Mouse (Mus musculus) layer of hippocampus, postnatal 14 days (tissue): ENCODE measurements at regions not wholly inside any gene's neighbourhood (a gene's known extent, or its start where the extent isn't known, plus 50 kb on each side); places are given as distances from the start of the nearest gene placed in this dataset.
A peak's percentile ranks its signal among the peaks of the same experiment; 100 is the strongest.

ENCODE experiments used
- DNase-seq, 2 experiments: peaks; one replicate each; pipeline ENCODE4 v3.0.0; 2021 to 2022; ENCODE audit warnings: low spot score in 2 of 2, mixed read lengths in 1 of 2

DNA sequence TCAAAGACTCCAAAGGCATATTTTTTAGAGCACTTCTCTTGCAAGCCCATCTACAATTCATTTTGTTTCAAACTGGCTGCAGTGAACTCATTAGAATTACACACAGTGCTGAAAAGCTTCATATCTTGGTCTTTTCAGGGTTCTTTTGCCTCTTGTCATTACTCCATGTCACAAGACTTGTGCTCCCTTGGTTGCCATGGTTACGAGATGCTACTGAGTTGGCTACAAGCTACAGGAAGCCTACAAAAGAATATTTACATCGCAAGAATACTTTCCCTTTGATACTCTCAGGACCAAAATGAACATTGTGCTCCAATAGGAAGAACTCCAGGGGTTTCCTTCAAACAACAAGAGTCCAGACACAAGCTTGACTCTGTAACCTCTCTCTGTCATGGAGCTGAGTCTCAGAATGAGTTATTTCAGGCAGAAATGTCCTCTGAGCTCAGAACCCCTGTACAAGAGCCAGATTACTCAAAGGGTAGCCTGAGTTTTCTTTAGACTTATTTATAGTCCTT lies 545.2 kb upstream of the Adamts9 start:
- no peak for DNase-seq

DNA sequence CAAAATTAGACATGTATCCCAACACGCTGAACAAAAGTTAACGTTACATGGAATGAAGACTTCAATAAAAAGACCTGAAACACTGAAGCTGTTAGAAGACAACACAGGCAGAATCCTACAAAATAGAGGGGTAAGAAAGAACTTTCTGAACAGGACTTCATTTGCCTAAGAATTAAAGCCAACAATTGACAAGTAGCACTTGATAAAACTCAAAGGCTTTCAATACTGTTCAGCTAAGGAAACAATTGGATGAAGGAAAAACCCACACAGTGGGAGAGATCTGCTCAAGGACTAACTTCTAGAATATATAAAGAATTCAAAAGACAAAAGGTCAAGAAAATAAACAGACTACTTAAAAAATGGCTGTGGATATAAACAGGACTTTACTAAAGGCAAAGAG lies 535.2 kb upstream of the Adamts9 start:
- DNase-seq, result no peak

DNA sequence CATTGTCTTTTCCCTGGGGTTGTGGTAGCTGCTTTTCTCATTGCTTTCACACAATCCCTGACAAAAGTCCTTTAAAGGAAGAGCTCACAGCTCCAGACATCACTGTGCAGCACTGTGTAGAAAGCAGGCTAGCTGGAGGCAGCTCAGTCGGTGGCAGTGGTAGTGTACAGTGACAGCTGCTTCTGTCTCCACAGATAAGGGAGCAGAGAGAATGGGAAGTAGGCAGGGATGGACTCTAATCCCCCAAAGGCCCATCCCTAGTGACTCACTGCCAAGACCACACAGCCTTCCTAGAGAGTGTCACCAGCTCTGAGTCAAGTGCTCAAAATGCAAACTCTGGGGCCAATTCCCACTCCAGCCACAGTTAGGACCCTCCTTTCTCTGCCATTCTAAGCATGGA lies 531.7 kb upstream of the Adamts9 start:
- DNase-seq, result no peak

DNA sequence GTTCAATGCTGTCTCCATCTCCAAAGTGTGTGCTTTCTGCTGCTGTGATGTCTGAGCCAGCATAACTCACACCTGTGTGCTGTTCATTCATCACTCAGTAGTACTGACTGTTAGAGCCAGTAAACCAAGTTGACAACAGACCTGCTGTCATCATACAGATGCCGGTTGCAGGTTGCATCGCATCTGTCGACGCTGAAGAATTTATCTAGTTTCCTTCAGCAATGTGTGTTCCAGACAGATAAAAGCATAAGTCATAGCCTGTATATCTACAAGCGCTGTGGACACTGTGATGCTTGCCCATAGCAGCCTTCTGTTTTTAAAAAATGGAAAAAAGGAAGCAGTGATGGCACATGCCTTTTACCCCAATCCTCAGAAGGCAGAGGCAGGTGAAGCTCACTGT lies 524.6 kb upstream of the Adamts9 start:
- DNase-seq, result no peak

DNA sequence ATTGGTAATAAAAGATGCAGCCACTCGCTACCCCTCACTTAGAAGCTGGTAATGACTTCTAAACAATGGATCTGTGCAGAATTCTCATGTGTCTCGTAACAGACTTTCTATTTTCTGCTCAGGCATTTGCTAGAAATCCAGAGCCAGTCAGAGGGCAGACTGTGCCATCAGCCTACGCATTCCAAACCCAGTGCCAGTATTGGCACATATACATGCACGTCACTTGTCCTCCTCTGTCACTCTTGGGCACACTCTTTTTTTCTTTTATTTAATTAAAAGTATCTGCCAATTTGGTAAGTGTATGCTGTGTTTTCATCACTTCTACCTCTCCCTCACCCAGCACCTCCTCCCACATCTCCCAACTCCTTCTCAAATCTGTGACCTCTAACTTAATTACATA lies 519.6 kb upstream of the Adamts9 start:
- DNase-seq, result peak in 1 of 2 experiments; percentile 61

DNA sequence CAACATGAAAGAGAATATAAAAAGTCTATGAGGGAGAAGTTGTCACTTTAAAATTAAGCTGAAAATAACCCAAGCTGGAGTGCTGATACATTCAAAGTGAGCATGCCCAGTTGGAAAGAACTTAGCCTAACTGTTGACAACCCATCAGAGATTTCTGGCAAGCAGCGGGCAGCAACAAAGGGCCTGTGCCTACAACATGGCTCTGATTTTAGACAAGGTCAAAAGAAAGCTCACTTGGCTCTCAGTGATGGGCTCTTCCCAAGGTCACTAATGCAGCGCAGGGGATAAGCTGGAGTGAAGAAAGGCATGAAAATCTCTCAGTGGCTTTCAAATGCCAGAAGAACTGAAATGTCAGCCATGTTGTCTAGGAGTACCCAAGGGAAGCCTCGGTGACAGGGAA lies 518.1 kb upstream of the Adamts9 start:
- DNase-seq, result no peak

DNA sequence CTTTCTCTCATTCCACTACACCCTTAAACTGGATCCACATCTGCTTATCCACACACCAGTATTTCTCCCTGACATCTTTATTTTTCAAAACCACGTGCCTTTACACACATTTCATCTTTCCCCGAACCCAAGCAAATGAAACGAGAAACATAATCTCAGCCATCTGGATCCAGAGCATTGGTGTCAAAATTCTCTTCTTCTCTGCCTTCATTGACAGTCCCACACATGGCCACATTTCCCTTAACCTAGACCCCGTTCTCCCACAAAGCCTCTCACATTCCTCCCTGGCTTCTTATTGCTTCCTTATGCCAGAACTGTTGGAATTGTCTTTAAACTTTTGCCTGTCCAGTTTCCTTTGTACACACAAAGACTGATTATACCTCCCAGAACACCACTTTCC lies 514.3 kb upstream of the Adamts9 start:
- no peak for DNase-seq

DNA sequence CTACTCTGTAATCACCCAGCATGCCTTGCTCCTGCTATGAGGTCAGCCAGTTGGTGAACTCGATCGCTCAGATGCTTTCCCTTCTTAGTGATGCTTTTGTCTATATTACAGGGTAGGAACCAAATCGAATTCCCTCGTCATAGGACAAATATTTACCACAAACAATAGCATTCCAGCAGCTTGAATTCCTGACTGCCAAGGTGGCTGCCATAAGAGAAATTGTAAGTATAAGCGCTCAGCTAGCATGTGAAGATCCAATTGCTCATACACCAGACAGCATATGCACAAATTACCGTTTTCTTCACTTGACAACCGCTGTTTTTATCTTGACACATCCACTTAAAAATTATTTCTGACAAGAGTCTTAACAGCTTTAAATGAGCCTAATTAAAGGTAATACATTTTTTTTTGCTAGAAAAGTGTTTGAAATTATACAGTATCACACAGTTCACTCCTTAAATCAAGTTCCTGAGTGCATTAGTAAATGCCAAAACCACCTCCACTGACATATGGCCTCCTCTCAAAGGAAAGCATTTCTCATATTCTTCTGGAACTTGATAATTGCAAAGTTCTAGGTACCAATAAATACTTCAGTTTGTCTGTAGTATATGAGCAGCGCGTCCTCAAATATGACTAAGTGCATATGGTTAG lies 513.2 kb upstream of the Adamts9 start:
- DNase-seq, result no peak

DNA sequence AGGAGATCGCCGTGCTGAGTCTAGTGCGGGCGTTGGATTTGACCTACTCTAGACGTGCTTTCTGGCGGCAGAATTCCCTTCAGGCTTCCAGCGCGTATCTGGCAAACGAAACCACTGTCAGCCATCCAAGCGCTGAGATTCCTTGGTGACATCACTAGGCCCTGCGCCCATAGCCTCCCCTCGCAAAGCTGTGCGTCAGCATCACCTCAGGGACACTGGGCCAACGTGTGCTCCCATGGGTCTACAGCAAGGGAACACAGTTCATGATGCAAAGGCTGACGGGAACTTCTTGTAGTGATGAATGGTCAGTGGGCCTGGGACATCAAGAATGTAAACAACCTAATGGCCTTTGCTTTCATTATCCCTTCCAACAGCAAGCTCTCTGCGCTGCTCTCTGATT lies 502.3 kb upstream of the Adamts9 start:
- DNase-seq, result no peak

DNA sequence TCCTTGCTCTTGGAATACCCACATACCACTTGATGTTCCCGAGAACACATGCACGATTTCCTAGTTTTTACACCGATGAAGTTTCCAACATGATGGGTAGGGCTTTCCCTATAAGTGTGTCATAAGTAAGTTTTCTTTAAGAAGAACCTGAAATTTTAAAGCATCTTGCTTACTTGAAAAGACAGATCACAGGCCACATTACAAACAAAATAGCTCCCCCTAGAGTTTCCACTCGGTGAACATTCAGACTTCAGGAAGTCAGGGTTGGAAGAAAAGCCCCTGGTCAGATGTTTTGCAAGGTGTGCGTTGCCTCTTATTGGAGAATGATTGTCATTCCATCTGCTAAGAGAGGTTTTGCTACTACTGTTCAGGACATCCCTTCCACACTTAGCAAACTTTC lies 501.8 kb upstream of the Adamts9 start:
- peak in 1 of 2 experiments; percentile 51 for DNase-seq

DNA sequence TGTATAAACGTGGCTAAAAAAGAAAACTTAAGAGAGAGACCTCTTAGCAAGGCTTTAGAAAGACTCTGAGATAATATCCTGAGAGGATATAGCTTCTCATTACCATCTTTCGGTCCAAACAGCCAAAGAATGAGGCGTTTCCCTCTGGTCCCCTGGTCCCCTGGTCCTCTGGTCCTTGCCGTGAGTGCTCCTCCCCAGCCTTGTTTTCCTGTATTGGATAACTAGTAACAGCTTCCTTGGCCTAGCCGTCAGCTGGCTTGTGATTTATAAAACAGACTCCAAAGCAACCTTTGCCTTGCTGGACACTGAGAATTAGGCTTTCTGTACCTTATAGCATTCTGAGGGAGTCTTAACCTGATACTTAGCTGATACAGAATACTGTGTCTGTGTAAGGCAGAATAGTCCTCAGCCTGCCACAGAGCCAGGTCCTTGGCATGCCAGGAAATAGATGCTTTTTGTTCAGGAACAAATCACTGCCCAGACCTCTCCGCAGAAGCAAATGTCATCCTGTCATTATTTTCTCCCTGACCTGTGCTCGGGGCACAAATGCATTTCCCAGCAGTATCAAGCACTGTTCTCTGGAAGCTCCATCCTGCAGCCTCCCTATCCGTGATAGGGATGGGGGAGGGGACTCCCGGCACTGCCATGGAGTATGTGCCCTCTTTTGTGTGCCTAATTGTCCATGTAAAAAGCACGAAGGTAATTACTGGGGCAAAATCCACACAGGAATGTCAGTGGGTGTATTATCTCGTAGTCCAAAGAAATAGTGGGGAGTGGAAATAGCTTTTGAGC lies 500.7 kb upstream of the Adamts9 start:
- no peak for DNase-seq

DNA sequence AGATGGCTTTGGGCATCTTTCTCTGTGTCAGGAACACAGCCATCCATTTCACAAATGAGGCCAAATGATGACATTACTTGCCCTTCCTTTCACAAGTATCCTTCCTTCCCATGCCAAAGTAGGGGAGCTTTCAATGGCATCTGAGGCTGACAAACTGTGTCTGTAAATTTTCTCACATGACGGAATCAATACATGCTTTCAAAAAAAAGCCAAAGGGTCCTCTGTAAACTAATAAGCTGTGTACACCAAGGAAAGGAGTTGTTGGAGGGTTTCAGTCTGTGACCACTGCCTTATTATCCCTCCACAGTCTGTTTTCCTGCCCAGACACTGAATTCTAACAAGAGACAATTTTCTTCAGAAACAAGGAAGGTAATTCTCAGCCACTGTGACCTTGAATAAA lies 490.2 kb upstream of the Adamts9 start:
- DNase-seq, result no peak

DNA sequence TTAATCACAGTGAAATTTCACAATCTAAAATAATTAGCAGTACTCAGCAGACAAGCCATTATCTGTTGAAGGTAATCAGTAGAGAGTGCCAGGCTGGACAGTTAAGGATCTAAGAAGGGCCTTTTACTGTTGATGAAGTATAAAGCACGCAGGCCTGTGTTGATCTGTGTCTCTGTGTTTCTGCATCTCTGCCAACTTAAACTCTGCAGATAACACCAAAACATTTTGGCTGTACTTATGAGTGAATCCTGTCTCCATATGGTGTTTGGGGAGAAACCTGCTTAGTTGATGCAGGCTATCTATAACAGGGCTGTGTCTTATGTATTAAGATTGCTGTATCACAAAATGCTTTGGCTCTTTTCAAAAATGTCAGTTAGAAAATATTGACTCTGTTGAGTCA lies 482.8 kb upstream of the Adamts9 start:
- peak in 1 of 2 experiments; percentile 50 for DNase-seq

DNA sequence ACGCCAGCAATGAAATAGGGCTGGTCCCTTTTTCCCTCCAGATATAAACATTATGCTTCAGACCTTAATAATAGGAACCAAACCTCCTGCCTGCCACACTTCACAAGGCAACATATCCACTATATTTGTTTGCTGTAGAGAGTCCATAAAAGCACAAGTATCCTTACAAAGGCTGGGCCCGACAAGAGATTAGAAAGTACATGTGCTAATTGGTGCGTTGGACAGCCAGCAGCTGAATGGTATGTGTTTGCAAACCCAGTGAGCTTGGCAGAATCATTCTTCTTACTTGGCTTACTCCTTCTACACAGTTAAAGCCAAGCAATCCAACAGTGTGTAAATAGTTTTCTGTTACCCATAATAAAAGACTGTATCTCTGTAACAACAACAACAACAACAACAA lies 479.6 kb upstream of the Adamts9 start:
- peak in 1 of 2 experiments; percentile 13 for DNase-seq

DNA sequence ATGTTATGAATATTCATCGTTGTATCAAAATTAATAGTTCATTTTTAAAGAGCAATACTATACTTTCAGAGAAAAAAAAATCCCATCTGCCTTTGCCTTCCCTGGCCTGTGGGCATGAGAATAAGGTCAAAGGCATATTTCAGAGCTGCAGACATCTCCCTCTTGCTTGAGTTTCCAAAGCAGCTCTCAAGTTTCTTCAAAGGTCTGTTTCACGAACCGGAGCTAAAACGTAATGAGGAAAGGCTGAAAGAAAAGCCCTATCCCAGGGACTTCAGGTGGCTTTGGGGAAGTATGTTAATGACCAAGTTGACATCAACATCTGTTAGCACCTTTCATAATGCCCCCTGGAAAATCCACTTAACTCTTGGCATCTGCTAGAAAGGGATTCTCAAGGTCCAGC lies 479.0 kb upstream of the Adamts9 start:
- no peak for DNase-seq

DNA sequence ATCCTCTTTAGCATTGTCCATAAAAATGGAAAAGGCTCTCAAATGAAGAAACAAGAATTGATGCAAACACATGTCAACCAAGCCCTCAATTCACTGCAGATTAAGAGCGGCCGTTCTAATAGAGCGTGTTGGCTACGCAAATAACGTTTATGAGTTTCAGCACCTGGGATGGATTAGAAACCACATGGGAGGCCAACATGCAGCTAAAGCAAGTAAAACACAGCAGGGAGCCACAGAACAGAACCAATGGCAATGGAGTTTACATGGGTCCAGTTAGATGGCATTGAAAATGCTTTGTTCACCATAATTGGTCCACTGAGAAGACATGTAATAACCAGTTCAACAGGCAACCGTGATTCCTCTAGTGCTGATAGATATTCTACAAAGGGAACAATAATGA lies 474.3 kb upstream of the Adamts9 start:
- DNase-seq, result no peak

DNA sequence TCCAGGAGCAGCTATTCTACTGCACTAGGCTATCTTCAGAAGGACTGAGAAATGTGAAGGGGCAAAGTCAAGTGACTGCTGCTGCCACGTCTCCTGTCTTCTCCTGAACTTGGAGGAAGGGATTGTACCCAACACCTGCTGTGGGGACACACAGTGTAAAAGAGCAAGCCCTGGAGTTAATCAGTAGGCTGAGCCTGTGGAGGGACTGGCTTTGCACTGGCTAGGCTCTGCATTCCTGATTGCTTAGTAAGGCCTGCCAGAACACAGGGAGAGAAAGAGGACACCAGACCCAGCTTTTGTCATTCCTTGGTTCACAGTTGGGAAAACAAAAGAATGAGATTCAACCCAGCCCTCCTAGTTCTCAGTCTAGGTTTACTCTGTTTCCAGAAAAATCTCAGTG lies 472.7 kb upstream of the Adamts9 start:
- no peak for DNase-seq

DNA sequence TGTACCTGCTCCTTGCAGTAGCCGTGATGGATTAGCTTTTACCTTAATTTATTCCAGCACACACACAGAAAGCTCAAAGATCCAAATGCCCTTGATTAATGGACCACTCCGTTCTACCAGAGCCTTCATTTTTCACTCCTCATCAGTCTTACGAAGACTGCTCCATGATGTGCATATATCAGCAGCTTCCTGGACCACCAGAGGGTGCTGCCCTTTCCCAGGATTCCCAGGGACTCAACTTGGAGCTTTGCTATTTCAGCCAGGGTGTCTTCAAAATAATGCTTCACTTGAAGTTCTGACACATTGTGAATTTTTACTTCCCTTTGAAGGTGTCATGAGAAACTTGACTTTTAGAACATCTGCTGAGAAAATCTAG lies 467.8 kb upstream of the Adamts9 start:
- DNase-seq, result no peak

DNA sequence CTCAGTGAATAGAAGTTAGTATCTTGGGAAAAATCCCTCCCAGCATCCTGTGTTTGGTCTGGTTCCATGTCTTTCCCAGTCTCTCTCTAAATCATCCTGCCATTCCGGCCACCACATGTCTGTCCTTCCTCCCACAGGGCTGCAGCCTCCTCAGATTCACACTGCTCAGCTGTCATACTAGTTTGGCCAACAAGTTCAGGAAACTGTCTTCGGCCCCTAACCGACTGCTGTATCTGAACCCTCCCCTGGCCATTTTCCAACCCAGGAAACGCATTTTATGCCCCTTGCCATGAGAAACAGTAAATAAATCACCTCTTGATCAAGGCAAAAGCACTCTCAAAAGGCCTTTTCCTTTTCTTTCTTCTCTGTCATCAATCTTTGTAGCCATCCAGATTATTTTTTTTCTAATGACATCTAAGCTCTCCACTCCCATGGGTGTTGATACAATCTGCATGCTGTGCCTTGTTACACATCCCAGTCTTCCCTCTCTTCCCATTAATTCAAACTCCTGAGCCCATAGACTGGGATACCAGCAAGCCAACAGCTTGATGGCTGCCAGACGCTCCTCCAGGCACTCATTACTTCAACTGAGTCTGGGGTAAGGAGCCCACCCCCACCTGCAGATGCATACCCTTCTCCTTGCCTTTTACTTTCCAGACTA lies 467.3 kb upstream of the Adamts9 start:
- no peak for DNase-seq

DNA sequence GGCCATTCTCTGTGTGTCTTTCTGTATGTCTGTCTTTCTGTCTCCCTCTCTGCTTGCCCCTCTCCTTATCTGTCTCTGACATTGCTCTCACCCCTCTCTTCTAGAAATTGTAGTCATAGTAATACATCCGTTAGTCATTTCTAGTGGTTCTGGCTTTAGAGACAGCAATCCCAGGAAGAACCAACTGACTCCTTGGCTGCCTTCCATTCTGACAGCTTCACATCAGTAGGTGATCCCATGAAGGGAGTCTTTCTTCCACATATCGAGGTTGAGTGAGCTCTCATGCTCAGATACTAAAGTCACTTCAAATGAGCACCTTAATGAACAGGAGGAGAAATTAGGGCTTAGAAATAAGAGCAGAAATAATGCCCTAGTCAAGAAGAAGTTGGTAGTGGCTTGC lies 455.3 kb upstream of the Adamts9 start:
- no peak for DNase-seq

DNA sequence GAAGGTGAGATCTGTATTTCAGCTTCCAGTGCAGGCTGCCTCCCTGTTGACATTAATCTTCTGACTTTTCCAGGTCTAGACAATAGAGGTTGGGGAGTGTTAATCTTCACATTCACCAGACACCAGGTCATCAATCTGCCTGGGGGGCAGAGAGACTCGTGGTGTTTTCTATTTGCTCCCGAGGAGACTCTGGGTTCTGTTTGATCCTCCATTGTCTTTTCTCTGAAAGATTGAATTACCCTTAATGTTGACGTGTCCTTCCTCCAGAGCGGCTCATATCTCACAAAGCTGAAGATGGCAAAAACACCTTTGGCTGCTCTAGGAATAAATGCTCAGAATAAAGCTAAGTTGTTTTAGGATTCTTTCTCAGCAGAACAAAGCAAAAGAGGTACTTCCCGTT lies 453.8 kb upstream of the Adamts9 start:
- no peak for DNase-seq

DNA sequence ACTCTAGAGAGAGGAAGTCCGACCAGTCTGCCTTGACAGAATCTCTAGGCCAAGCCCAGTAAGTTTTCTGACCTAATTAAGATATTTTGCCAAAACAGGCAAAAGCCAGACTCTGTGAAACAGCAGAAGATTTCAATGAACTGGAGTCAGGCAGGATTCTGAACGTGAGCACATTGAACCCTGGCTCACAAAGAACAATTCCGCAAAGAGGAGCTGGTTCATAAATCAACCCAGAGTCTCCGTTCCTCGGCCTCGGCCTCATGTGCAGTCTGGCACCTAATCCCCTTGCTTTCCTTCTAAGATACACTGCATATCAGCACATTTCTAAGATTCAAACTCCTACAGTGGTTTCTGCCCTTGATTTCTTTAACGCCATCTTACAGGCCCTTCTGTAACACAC lies 452.7 kb upstream of the Adamts9 start:
- DNase-seq, result no peak
